Mouse (Mus musculus) skeletal muscle tissue, adult 2 months (tissue): ENCODE measurements around the gene Hectd2.

Experiments
- DNase-seq: peaks from one replicate; pipeline ENCODE4 v3.0.0-alpha.2; 2012; ENCODE audit warnings: low read depth, low spot score

The Hectd2 gene

GRCm38 (mm10) chr19:36645308-36645889, 91.0 kb downstream of the Hectd2 start:
- no peak for DNase-seq

DNA sequence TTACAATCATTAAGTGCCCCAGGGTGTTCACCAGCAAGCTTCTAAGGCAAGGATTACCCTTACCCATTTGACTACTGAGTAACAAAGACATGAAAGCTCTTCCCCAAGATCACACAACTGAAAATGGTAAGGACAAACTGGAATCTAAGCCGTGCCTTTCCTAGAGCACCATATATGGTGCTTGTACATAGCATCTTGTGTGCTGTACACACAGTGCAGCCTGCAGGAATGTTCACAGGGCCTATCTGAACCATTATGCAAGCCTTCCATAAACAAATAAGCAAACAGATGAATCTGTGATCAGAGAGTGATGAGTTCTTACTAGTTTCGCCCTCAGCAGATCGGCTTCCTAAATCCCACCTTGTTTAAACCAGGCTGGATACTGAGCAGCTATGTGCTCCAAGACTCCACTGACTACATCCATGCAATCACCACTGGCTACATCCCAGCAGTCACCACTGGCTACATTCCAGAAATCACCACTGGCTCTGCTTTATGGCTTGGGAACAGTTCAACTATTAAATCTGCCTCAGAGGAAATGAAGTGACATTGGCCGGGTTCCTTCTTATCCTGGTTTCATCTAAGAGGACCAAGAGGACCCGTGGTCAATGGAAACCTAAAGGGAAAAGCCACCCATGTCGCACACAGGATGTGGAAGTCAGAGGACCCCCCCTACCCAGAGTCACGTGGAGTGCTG, 91.8 kb downstream of the Hectd2 start:
- DNase-seq = no peak

- DNase-seq = no peak
Measured at GRCm38 (mm10) chr19:36652686-36653085, 98.2 kb downstream of the Hectd2 start.

DNA sequence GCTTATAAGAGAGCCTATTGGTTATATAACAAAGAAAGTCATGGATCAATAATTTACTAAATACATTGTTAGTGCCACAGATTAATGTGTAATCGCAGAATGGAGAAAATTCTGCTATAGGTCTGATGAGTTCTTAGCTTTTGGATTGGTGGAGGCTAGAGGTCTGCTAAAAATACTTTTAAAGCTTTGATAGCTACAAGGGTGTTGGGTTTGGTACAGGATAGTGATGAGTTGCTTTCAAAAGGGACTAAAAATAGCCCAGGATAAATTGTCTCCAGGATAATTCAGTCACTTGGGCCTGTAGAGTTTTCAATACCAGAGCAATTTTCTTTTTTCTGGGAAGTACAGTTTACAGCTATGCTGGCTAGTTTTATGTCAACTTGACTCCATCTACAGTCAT, 108.3 kb downstream of the Hectd2 start:
- DNase-seq = no peak

DNA sequence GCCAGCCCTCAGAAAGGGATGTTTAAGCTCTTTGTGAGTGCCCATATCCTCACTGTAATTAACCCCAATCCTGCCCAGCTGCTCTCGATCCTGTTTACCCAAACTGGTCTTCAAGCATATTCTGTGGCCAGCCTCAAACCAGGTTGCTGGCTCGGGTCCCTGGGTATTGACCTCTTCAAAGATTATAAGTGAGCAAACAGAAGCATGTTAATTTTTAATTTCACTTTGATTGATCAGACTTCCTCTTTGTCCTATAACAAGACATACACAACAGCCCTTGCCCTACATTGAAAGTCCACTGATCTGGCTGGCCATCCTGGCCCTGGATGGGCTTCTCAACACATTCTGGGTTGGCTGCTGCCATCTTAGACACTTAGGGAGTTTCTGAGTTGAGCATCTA, 109.5 kb downstream of the Hectd2 start:
- DNase-seq = no peak

- no peak for DNase-seq
Measured at GRCm38 (mm10) chr19:36664417-36664816, 110.0 kb downstream of the Hectd2 start.

DNA sequence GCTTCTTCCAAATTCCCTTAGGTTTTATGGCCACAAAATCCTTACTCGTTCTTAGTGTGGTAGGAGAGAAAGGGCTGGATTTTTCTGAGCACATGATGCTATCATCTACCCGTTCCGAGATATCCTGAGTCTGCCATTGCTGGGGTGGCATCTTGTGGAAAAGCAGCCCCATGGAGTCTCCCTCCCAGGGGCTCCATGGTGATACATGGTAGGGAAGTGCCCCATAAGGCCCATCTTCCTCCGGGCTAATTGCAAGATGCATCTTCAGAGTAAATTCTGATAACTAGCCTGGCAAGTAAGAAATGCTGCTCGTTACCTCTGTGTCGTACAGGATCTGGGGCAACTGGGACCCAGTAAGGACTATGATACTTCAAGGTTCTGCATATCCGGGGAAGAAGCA, 110.8 kb downstream of the Hectd2 start:
- DNase-seq = no peak

DNA sequence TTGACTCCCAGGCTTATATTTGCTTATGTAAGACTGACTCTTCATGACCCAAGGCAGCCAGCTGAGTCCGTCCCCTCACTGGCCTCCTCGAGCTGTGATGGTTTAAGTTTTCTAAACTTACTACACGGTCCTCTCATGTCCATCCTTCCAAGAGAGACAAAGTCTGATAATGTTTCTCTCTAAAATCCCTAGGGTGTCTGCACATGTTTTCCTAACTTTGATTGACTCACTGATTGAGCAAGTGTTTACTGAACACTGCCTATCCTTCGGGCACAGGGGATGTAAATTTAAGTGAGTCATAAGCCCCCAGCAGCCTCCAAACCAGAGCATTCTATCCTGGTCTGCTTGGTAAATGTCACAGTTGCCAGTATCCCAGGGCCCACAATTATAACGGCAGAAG, 111.2 kb downstream of the Hectd2 start:
- no peak for DNase-seq

DNA sequence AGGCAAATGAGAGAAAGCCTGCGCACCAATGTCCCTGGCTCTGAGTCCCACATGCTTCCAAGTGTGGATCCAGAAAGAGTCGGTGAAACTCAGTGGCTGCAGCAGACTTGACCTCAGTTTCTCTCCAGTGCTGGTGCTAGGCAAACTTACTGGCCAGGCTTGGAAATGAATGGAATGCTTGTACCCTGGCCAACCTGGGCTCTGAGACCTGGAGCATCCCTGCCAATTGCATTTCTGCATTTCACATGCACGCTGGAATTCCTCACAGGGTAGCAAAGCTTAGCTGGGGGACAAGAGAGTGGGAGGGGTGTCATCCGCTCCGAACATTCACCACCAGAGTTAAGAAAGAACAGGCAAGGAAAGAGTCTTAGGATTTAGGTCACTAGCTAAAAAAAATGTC, 112.0 kb downstream of the Hectd2 start:
- DNase-seq = no peak

DNA sequence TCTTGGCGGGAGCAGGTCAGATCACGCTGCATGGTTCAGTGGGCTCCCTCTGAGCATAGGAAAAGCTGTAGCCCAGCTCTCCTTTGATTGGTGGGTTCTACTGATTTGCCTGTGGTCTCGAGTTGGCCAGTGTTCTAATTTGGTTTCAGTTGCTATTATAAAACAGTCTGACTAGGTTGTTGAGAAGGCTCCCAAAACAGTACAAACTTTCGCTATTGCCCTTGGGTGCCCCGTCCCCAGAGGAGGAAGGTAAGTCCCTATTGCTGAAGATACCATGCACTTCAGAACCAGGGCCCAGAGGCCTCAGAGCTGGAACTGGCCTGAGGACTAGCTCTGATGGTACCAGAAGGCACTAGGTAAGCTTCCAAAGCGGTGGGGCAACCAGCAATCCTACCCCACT, 112.9 kb downstream of the Hectd2 start:
- no peak for DNase-seq

DNA sequence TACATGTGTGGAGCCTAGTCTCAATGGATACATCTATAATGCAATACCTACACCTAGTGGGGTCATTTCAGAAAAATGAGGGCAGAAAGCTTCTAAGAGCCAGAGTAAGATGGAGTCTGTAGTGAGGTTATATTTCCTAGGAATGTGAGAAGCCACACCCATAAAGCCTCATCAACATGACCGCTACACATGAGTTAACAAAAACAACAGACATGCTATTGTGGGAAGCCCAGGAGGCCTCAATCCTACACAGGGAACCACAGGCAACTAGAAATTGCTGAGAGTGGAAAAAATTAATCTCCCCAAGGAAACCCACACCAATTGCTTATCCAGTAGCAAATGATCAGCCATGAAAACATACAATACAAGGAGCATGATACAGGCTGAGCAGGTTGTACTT, 113.7 kb downstream of the Hectd2 start:
- no peak for DNase-seq

- DNase-seq = no peak
Measured at GRCm38 (mm10) chr19:36668881-36669639, 114.6 kb downstream of the Hectd2 start.

DNA sequence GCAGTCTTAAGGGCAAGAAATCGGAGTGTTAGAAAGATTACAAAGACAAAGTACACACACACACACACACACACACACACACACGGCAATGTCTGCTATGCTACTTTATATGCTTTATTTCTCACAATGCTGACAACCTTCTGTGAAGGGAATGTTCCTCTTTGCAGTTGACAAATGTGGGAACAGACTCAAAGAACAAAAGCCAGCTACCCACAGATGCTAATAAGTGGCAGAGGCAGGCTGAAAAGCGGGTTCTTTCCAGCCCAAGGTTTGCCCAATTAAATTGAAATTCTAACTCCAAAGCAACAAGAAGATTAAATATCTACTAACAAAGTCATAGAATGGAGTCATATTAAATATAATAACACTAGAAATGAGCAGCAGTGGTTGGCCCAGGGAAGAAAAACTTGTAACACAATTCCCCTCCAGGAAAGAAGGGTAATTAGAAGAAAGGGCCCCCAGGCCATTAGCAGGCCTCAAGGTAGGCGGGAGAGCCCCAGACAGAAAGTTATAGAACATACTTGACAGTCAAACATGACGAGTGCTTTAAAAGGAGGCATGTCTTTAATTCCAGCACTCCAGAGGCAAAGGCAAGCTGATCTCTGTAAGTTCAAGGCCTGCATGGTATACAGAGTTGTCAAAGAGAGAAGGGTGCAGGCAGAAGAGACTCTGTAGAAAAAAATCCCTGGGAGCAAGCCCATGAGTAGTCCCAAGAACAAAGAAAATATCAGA, 115.4 kb downstream of the Hectd2 start:
- no peak for DNase-seq
